Mouse (Mus musculus) heart, adult 2 months (tissue): ENCODE measurements around the gene Cep63.

Source experiments
- CTCF ChIP-seq: fragments of 200-600 bp; IDR thresholded peaks from 2 replicates; pipeline ENCODE4 v1.8.1; 2022; ENCODE audit warnings: antibody characterized with exemption, mild to moderate bottlenecking, moderate library complexity
- EP300 ChIP-seq: fragments of 200-500 bp; IDR thresholded peaks from 2 replicates; pipeline ENCODE4 v1.6.1; 2011; ENCODE audit warnings: low read depth, low read length, control low read depth; ENCODE audit not compliant: insufficient read depth
- POLR2A ChIP-seq: fragments of 200-500 bp; IDR thresholded peaks from 2 replicates; pipeline ENCODE4 v1.6.1; 2011; ENCODE audit warnings: mild to moderate bottlenecking, low read depth, low read length, control low read depth; ENCODE audit not compliant: insufficient read depth

DNA sequence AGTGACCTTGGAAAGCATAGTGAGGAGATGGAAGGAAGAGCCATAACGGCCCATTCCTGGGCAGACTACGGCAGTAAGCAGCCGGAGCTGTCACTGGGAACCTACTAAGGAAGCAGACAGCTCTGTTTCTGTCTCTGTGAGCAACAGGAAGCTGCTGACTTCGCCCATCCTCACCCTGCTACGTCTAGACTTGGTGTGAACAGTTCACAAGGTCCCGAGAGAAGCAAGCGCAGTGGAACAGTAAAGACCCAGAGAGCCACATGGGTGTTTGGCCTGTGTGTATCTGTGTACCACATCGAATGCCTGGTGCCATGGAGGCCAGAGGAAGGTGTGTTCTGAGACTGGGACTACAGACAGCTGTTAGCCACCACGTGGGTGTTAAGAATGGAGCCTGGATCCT lies 10.1 kb downstream of the Cep63 start:
- TF ChIP-seq CTCF, result no peak
- TF ChIP-seq POLR2A, result no peak
- no peak for TF ChIP-seq EP300
